Mouse (Mus musculus) heart, adult 2 months (tissue): ENCODE measurements around the gene Pcdh7. TPM values are rescaled to one million over a fixed set of nuclear protein-coding genes. Genes with fewer than 3 reads are reported as not detected.

Source experiments
- DNase-seq, 2 experiments: peaks; one replicate each; pipeline ENCODE4 v3.0.0; 2021
- H3K27ac ChIP-seq: fragments of 200-600 bp; 2 replicates; pipeline ENCODE4 v1.8.1; 2022
- H3K27me3 ChIP-seq: fragments of 200-500 bp; 2 replicates; pipeline ENCODE4 v1.6.1; 2012; ENCODE audit warnings: mild to moderate bottlenecking, low read length, inconsistent platforms, mixed read lengths; ENCODE audit not compliant: control insufficient read depth, insufficient read depth
- H3K36me3 ChIP-seq: fragments of 200-500 bp; 2 replicates; pipeline ENCODE4 v1.6.1; 2012; ENCODE audit warnings: low read length, inconsistent platforms; ENCODE audit not compliant: control insufficient read depth, insufficient read depth
- H3K4me1 ChIP-seq: fragments of 200-500 bp; 2 replicates; pipeline ENCODE4 v1.6.1; 2011; ENCODE audit warnings: low read length; ENCODE audit not compliant: control insufficient read depth, insufficient read depth
- H3K4me3 ChIP-seq: fragments of 200-600 bp; 2 replicates; pipeline ENCODE4 v1.8.1; 2022
- H3K79me2 ChIP-seq: fragments of 200-500 bp; replicated peaks from 2 replicates; pipeline ENCODE4 v1.6.1; 2012; ENCODE audit warnings: mild to moderate bottlenecking, inconsistent platforms, low read length, moderate library complexity, mixed read lengths; ENCODE audit not compliant: control insufficient read depth, insufficient read depth
- H3K9ac ChIP-seq: fragments of 200-500 bp; 2 replicates; pipeline ENCODE4 v1.6.1; 2012; ENCODE audit warnings: low read depth, mild to moderate bottlenecking, control low read depth, inconsistent platforms, low read length, mixed read lengths
- CTCF ChIP-seq: fragments of 200-600 bp; IDR thresholded peaks from 2 replicates; pipeline ENCODE4 v1.8.1; 2022; ENCODE audit warnings: antibody characterized with exemption, mild to moderate bottlenecking, moderate library complexity
- EP300 ChIP-seq: fragments of 200-500 bp; IDR thresholded peaks from 2 replicates; pipeline ENCODE4 v1.6.1; 2011; ENCODE audit warnings: low read depth, low read length, control low read depth; ENCODE audit not compliant: insufficient read depth
- POLR2A ChIP-seq: fragments of 200-500 bp; IDR thresholded peaks from 2 replicates; pipeline ENCODE4 v1.6.1; 2011; ENCODE audit warnings: mild to moderate bottlenecking, low read depth, low read length, control low read depth; ENCODE audit not compliant: insufficient read depth
- WGBS: fragments of 180-500 bp; shearing (Covaris S2); methylation state at CpG from one replicate; pipeline ENCODE4 v1.1.7; 2018; 5-methylcytosine and 5-hydroxymethylcytosine counted together
- intact Hi-C: fragments of 180-260 bp; cut with DNase I; formaldehyde crosslinking; loops from one replicate; pipeline ENCODE4 v1.15.1; 2025
- polyA plus RNA-seq: library from polyadenylated mRNA; depleted of rRNA; stranded (reverse); fragments of >200 nt; gene quantifications from 2 replicates; pipeline ENCODE4 v1.2.3, GENCODE M21; 2012
- total RNA-seq, 2 experiments: library from RNA; stranded (reverse); gene quantifications; 2 replicates each; pipeline ENCODE4 v1.2.3; 2021

Gene Pcdh7
- total and polyA plus RNA-seq, 3 experiments, result 44.0 to 107 (median 82.7) TPM

DNA sequence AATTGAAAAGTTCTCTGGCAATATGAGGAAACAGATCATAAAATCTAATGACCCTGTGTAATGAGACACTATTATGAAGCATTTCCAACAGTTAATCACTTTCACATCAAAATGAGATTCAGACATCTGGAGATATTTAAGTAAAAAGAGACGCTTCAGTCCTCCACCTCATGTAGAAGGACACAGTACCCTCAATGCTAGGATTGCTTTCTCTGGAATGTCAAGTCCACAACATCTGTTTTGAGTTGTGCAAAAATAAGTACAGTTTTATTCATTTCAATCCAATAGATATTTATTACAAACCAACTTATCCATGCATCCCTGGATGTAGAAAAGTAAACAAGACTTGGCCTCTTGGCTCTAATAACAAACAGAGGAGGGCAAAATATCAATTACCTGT, 92.9 kb downstream of the Pcdh7 start:
- H3K79me2 ChIP-seq, result no peaks in the 10 kb centered on the region
- H3K27me3 ChIP-seq, result no peaks in the 10 kb centered on the region
- H3K9ac ChIP-seq, result no peak overlapping the region
- no peaks in the 10 kb centered on the region for H3K4me1 ChIP-seq
- no peak for TF ChIP-seq CTCF
- no peak for TF ChIP-seq EP300
- no peak for TF ChIP-seq POLR2A
- DNase-seq, result no peak
- peaks cover 2% of the 10 kb centered on the region; the same call in 1 of the 2 replicates for H3K36me3 ChIP-seq
- no peak overlapping the region for H3K27ac ChIP-seq
- WGBS, result 81% methylated on average over 1 of the region's 1 CpGs
- intact Hi-C loops, result no loop called here
- H3K4me3 ChIP-seq, result no peak overlapping the region

DNA sequence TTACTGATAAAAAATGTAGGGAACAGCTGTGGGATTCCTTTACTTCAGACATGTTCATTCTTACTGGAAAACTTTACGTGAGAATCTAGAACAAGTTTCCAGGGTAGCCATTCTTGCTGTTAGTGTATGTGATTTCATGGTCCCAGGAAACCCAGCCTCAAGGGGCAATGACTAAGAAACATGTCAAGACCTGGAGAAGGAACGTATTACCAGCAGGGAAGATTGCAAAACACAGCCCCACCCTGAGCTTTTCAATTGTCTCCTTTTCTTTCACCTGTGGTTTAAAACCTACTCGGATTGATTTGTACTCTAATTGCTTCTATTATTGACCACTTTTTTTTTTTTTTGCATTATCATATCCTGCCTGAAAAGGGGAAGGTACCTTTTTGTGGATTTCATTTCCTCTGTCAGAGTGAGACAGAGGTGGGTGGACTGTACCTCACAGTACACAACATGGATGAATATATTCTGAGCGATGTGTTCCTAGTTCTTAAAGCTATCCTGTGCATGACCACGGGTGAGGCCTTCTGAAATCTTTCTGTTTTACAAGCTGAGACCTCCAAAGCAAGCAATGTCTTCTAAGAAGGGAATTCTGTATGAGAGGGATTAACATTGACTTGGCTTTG, 98.3 kb downstream of the Pcdh7 start:
- no peaks in the 10 kb centered on the region; the same call in 1 of the 2 replicates for H3K36me3 ChIP-seq
- intact Hi-C loops, result no loop called here
- no peaks in the 10 kb centered on the region; the same call in none of the 2 replicates for H3K4me1 ChIP-seq
- WGBS, result 69% methylated on average over 5 of the region's 5 CpGs
- no peak overlapping the region for H3K9ac ChIP-seq
- no peak overlapping the region for H3K4me3 ChIP-seq
- no peak overlapping the region for H3K27ac ChIP-seq
- H3K27me3 ChIP-seq, result no peaks in the 10 kb centered on the region
- H3K79me2 ChIP-seq, result peaks cover 3% of the 10 kb centered on the region; the same call in 1 of the 2 replicates
- TF ChIP-seq POLR2A (no peak), CTCF (no peak), EP300 (no peak)
- DNase-seq, result no peak

DNA sequence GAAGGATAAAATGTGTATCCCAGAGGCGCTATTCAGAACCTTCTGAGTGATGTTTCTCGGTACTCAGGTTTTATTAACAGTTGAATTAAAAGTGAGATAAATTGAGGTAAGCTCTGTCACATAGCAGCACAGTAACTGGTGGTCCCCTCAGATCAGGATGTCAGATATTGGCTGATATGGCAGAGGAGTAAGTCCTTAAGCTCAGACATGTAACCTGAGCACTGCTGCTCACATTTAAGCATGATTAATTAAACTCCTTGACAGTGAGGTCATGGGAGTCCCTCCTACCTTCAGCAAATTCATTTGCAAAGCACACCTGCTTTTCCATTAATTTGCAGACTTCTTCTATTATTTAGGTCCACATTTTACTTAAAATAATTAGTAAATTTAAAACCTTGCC, 102.0 kb downstream of the Pcdh7 start:
- Histone ChIP-seq H3K4me1 (no peaks in the 10 kb centered on the region; the same call in none of the 2 replicates), H3K36me3 (no peaks in the 10 kb centered on the region; the same call in 1 of the 2 replicates), H3K27me3 (no peaks in the 10 kb centered on the region), H3K9ac (no peak overlapping the region), H3K27ac (no peak overlapping the region), H3K4me3 (no peak overlapping the region), H3K79me2 (peaks cover 3% of the 10 kb centered on the region; the same call in 1 of the 2 replicates)
- intact Hi-C loops, result no loop called here
- WGBS, result 71% methylated on average over 2 of the region's 2 CpGs
- no peak for DNase-seq
- TF ChIP-seq POLR2A, result no peak
- TF ChIP-seq CTCF, result no peak
- no peak for TF ChIP-seq EP300

DNA sequence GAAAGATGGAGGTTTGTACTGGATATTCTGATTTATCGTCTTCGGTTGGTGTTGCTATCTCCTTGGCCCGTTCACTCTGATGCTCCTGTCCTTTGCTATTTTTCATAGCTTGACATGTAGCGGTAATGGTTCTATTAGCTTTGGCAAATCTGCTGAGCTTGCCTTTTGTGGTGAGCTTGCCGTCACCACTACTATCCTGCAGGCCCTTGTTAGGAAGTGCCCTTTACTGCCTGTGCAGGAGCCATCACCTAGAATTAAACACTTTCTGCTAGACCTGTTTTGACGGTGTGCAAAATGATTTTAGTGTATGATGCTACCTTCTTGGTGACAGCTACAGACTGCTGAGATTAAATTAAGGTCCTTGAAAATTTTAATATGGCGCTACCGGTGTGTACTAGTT, 103.3 kb downstream of the Pcdh7 start:
- Histone ChIP-seq H3K4me1 (no peaks in the 10 kb centered on the region; the same call in none of the 2 replicates), H3K27ac (no peak overlapping the region), H3K36me3 (no peaks in the 10 kb centered on the region; the same call in 1 of the 2 replicates), H3K79me2 (peaks cover 3% of the 10 kb centered on the region; the same call in 1 of the 2 replicates), H3K27me3 (no peaks in the 10 kb centered on the region), H3K4me3 (no peak overlapping the region), H3K9ac (no peak overlapping the region)
- TF ChIP-seq CTCF, result no peak
- TF ChIP-seq EP300, result no peak
- TF ChIP-seq POLR2A, result no peak
- intact Hi-C loops, result no loop called here
- no peak for DNase-seq
- 63% methylated on average over 8 of the region's 8 CpGs for WGBS

DNA sequence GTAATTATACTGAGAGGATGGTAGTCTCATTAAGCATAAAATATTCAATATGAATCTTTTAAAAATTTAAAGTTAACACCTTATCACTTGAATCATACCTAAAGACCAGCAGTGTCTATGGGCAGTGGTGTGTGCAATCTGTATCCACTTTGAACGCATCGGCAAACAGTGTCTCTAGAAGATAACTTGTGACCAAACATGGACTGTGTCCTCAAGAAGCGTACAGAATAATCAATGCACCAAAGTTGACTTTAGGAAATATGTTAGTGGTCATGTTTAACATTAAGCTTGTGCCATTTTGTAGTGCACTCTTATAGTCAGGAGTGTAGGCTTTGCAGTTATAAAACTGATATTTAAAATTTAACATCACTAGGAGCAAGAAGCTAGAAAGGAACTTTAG, 110.7 kb downstream of the Pcdh7 start:
- DNase-seq, result no peak
- Histone ChIP-seq H3K9ac (no peak overlapping the region), H3K4me1 (no peaks in the 10 kb centered on the region), H3K27ac (no peak overlapping the region), H3K4me3 (no peak overlapping the region), H3K27me3 (no peaks in the 10 kb centered on the region), H3K79me2 (no peaks in the 10 kb centered on the region), H3K36me3 (no peaks in the 10 kb centered on the region)
- intact Hi-C loops, result no loop called here
- WGBS, result 79% methylated on average over 3 of the region's 3 CpGs
- TF ChIP-seq CTCF (no peak), POLR2A (no peak), EP300 (no peak)

DNA sequence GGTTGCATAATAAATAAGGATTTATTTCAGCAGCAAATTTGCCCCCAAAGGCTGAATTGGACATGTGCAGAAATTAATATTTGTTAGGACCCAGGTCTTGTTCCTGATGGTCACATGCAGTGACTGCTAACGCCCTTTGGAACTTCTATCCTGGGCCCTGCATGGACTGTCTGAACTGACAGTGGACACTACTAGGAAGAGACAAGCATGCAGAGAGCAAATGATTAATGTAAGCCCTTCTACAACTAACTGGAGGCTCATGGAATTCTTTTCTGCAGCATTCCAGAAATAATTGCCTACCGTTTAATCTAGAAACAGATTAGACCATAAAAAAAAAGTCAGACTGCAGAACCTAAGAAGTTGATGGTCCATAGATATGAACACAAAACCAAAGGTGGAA, 119.4 kb downstream of the Pcdh7 start:
- no peaks in the 10 kb centered on the region for H3K27me3 ChIP-seq
- DNase-seq, result no peak
- TF ChIP-seq CTCF (no peak), EP300 (no peak), POLR2A (no peak)
- no peaks in the 10 kb centered on the region for H3K36me3 ChIP-seq
- H3K27ac ChIP-seq, result no peak overlapping the region
- H3K4me3 ChIP-seq, result no peak overlapping the region
- 47% methylated on average over 2 of the region's 2 CpGs for WGBS
- H3K4me1 ChIP-seq, result no peaks in the 10 kb centered on the region
- no peak overlapping the region for H3K9ac ChIP-seq
- intact Hi-C loops, result no loop called here
- H3K79me2 ChIP-seq, result no peaks in the 10 kb centered on the region
